10 mouse cellular contexts compared by ENCODE assay signal in genomic region chr5:119449166-119449565, GRCm38 (mm10).
A peak's percentile ranks its signal among the peaks of the same experiment; 100 is the strongest.
DNase-seq lines count a peak whose midpoint lies in the region.
"Had no signal": no experiment of that assay in that cellular context is flagged by ENCODE, and none has a peak within 500 bp of the region (broad histone marks: within the 10 kb centered on the region; RNA-seq: fewer than 3 reads in every experiment).

No protein-coding gene starts in this region.

- intact Hi-C loops in heart, postnatal 25 days (cut with DNase I), result no loop called here

- peak; percentile 92 for DNase-seq in heart, adult 11 months
- DNase-seq in heart, postnatal 25 days (ENCODE audit: low spot score), result no peak
- DNase-seq in adrenal gland, adult 2 months, result peak; percentile 71
- peak; percentile 19 to 40 for DNase-seq in heart, adult 18-20 months
- DNase-seq in heart, postnatal 4 days, result peak; percentile 77
- DNase-seq in thymus, postnatal 0 days (ENCODE audit: low spot score), result no peak
- DNase-seq in kidney, adult 8-10 months, result no peak
- DNase-seq in urinary bladder, adult 2 months (ENCODE audit: low spot score), result no peak
- DNase-seq: kidney, postnatal 4 days; right cerebral cortex, postnatal 4 days had no signal

Comparison
In these comparisons a context has a peak if more than half of its experiments do, and no peak if none do; other contexts are left out.
1. DNase-seq: peak in heart, adult 11 months (single experiment), adrenal gland, adult 2 months (single experiment), heart, adult 18-20 months (2 of 2) and heart, postnatal 4 days (single experiment); none in heart, postnatal 25 days (single experiment), thymus, postnatal 0 days (single experiment), kidney, adult 8-10 months (0 of 2) and urinary bladder, adult 2 months (single experiment).